Mouse (Mus musculus): ENCODE data around the gene Mto1. TPM values are rescaled to one million over a fixed set of nuclear protein-coding genes. Genes with fewer than 3 reads are reported as not detected.
"Not testable (repeated sequence)": the region's sequence is repeated elsewhere in the genome, so short reads cannot be mapped to it uniquely, and the experiment has no call there.

Gene Mto1
- polyA plus RNA-seq, 1 experiment from 2014 or later, result 26.2 TPM

DNA sequence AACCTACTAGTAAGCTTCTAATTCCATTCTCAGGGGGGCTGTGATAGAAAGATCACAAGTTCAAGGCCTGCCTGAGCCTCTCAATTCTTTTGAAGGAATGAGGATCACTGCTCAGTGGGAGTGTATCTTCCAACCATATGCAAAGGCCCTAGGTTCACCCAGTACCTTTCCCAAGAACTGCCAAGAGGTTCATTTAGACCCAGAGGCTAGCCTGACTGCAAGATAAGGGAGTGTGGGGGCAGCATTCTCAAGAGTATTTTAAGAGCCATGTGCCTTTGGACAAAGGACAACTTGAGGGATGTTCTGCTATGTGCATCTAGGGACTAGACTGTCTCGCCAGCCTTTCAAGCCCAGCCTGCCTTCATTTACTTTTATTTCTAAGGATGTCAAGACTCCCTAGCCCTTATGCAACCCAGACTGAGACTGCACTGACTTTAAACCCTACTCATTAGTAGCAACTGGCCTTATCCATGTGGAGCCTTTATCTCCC is 28.6 kb downstream of the Mto1 start:
- Histone ChIP-seq H3K36me3 (peaks cover 47% of the 10 kb centered on the region), H3K27me3 (no peaks in the 10 kb centered on the region), H3K4me1 (replicated peaks) (peaks cover 14% of the 10 kb centered on the region), H3K4me2 (no peak overlapping the region), H3K9me3 (replicated peaks) (no peaks in the 10 kb centered on the region), H3K4me3 (no peak overlapping the region), H3K27ac (peak overlapping the region; percentile 51), H3K9ac (no peak overlapping the region)
- ATAC-seq (replicated peaks; ENCODE audit: insufficient number of reproducible peaks, insufficient read depth, low FRiP score, low read depth), result no peak
- WGBS, result 18% methylated on average over 1 of the region's 1 CpGs

- Histone ChIP-seq H3K27ac (peak overlapping the region; percentile 51), H3K9me3 (replicated peaks) (no peaks in the 10 kb centered on the region), H3K27me3 (no peaks in the 10 kb centered on the region), H3K36me3 (peaks cover 47% of the 10 kb centered on the region), H3K4me3 (no peak overlapping the region), H3K4me1 (replicated peaks) (peaks cover 14% of the 10 kb centered on the region), H3K9ac (no peak overlapping the region), H3K4me2 (no peak overlapping the region)
- WGBS, result 9% methylated on average over 5 of the region's 5 CpGs
- no peak for ATAC-seq (replicated peaks; ENCODE audit: insufficient number of reproducible peaks, insufficient read depth, low FRiP score, low read depth)
Observed at GRCm38 (mm10) chr9:78477021-78477551, 29.1 kb downstream of the Mto1 start.

DNA sequence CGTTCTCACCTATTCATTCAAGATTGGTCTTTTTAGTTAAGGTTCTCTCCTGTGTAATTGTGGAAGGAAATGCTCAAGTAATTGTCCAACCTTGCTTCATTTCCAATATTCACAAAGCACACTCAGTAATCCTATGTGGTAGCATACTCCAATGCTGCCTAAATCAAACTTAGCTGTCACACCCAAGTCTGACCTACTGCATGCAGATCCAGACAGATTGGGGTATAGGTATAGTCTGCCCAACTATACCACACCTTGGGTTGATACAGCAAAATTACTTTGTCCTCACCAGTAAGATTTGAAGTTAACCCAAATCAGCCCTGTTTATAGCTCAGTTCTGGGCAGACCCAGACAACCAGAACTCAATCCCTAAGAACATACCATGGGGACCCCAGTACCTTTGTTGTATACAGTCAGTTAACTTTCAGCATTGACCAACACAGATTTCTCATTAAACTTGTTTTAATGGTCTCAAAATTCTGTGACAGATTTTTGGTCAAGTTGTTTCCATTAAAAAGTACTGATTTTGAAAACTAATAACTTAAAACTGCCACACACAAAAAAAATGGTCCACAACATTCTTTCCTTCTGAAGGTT is 30.1 kb downstream of the Mto1 start:
- not testable (repeated sequence) for ATAC-seq (replicated peaks; ENCODE audit: insufficient number of reproducible peaks, insufficient read depth, low FRiP score, low read depth); H3K9me3 ChIP-seq (replicated peaks); H3K27me3 ChIP-seq; H3K9ac ChIP-seq; H3K4me2 ChIP-seq; H3K4me3 ChIP-seq
- peaks cover 47% of the 10 kb centered on the region for H3K36me3 ChIP-seq
- peaks cover 20% of the 10 kb centered on the region for H3K4me1 ChIP-seq (replicated peaks)
- peak overlapping the region; percentile 51 for H3K27ac ChIP-seq
- 70% methylated on average over 1 of the region's 1 CpGs for WGBS

DNA sequence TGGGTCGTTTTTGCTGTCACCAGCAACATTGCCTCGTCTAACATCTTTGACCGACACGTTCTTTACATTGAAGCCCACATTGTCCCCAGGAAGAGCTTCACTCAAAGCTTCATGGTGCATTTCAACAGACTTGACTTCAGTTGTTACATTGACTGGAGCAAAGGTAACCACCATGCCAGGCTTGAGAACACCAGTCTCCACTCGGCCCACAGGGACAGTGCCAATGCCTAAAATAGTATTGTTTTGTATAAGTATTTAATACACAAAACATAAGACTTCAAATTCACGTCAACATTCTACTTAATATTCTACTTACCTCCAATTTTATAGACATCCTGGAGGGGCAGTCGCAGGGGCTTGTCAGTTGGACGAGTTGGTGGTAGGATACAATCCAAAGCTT is 31.3 kb downstream of the Mto1 start:
- Histone ChIP-seq H3K4me1 (replicated peaks) (peaks cover 20% of the 10 kb centered on the region), H3K4me2 (peak overlapping the region; percentile 67), H3K27ac (peak overlapping the region; percentile 33; the same call in 1 of the 2 replicates), H3K4me3 (peak overlapping the region; percentile 90), H3K36me3 (peaks cover 39% of the 10 kb centered on the region), H3K9ac (0 out of 2 replicates have a peak overlapping the region, but pooled peaks have one; percentile 31)
- WGBS, result 19% methylated on average over 8 of the region's 8 CpGs
- H3K27me3 ChIP-seq; H3K9me3 ChIP-seq (replicated peaks); ATAC-seq (replicated peaks; ENCODE audit: insufficient number of reproducible peaks, insufficient read depth, low FRiP score, low read depth): not testable (repeated sequence)

DNA sequence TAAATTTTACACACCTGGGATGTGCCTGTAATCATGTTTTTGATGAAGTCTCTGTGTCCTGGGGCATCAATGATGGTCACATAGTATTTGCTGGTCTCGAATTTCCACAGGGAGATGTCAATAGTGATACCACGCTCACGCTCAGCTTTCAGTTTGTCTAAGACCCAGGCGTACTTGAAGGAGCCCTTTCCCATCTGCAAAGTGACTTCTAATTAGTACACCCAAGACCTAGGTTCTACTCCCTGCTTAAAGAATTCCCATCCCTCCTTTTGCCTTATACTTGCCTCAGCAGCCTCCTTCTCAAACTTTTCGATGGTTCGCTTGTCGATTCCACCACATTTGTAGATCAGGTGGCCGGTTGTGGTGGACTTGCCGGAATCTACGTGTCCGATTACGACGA is 32.2 kb downstream of the Mto1 start:
- Histone ChIP-seq H3K27ac (peak overlapping the region; percentile 99), H3K4me3 (peak overlapping the region; percentile 90), H3K4me2 (peak overlapping the region; percentile 67), H3K36me3 (peaks cover 34% of the 10 kb centered on the region), H3K4me1 (replicated peaks) (peaks cover 20% of the 10 kb centered on the region), H3K9ac (peak overlapping the region; percentile 99)
- H3K9me3 ChIP-seq (replicated peaks); H3K27me3 ChIP-seq; ATAC-seq (replicated peaks; ENCODE audit: insufficient number of reproducible peaks, insufficient read depth, low FRiP score, low read depth): not testable (repeated sequence)
- under 1% methylated on average over 13 of the region's 13 CpGs for WGBS

GRCm38 (mm10) chr9:78480706-78481358 is 32.8 kb downstream of the Mto1 start:
- Histone ChIP-seq H3K9me3 (replicated peaks) (no peaks in the 10 kb centered on the region), H3K36me3 (peaks cover 34% of the 10 kb centered on the region), H3K4me3 (peak overlapping the region; percentile 90), H3K27me3 (no peaks in the 10 kb centered on the region), H3K4me2 (peak overlapping the region; percentile 67), H3K4me1 (replicated peaks) (peaks cover 20% of the 10 kb centered on the region), H3K27ac (peak overlapping the region; percentile 99), H3K9ac (peak overlapping the region; percentile 99)
- WGBS, result 0% methylated on average over 46 of the region's 46 CpGs
- peak; percentile 12 for ATAC-seq (replicated peaks; ENCODE audit: insufficient number of reproducible peaks, insufficient read depth, low FRiP score, low read depth)

DNA sequence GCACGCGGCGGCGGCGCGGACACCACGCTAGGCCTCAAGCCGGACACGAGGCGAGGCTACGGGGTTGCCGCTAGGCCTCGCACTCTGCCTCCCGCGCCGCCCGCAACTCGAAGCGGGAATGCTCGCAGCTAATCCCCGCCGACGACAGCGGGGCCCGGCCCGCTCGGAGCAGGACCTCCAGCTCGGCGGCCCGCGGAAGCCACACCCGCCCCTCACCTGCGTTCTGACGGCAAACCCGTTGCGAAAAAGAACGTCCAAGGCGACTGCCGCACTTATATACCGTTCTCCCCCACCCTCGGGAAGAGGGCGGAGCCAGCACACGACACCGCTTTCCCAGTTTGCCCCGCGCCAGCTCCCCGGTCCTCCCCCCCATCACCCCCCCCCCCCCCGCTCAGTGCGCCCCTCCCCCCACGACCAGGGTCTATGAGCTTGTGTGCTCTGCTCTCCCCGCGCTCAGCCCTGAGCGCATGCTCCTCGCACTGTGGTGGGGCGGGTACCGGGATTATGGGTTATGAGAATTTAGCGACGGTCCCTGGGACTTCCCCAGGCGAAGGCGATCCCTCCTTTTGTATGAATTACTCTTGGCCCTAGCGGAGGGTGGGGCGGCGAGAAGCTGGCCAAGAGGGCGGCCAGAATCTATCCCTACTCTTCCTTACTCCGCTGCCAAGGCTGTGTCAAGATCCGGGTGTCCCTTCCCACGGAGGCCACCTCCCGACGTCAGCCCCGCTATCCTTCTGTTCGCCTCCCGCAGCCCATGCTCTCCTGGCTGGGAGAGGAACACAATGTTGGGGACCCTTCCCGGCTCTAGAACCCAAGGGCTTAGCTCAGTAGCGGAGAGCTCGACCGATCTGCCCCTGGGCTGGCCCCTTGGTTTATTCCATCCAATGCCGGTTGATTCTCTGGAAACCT is 33.7 kb downstream of the Mto1 start:
- Histone ChIP-seq H3K36me3 (peaks cover 26% of the 10 kb centered on the region), H3K27ac (peak overlapping the region; percentile 99), H3K9ac (peak overlapping the region; percentile 99), H3K9me3 (replicated peaks) (no peaks in the 10 kb centered on the region), H3K4me2 (peak overlapping the region; percentile 67), H3K4me3 (peak overlapping the region; percentile 90), H3K27me3 (no peaks in the 10 kb centered on the region), H3K4me1 (replicated peaks) (peaks cover 20% of the 10 kb centered on the region)
- ATAC-seq (replicated peaks; ENCODE audit: insufficient number of reproducible peaks, insufficient read depth, low FRiP score, low read depth), result peak; percentile 98
- under 1% methylated on average over 73 of the region's 77 CpGs for WGBS

GRCm38 (mm10) chr9:78482386-78482785 is 34.4 kb downstream of the Mto1 start:
- Histone ChIP-seq H3K27me3 (no peaks in the 10 kb centered on the region), H3K9me3 (replicated peaks) (no peaks in the 10 kb centered on the region), H3K4me2 (peak overlapping the region; percentile 60), H3K4me3 (peak overlapping the region; percentile 57), H3K9ac (peak overlapping the region; percentile 73), H3K36me3 (peaks cover 19% of the 10 kb centered on the region), H3K4me1 (replicated peaks) (peaks cover 20% of the 10 kb centered on the region), H3K27ac (peak overlapping the region; percentile 94)
- WGBS, result 19% methylated on average over 3 of the region's 3 CpGs
- ATAC-seq (replicated peaks; ENCODE audit: insufficient number of reproducible peaks, insufficient read depth, low FRiP score, low read depth), result no peak

DNA sequence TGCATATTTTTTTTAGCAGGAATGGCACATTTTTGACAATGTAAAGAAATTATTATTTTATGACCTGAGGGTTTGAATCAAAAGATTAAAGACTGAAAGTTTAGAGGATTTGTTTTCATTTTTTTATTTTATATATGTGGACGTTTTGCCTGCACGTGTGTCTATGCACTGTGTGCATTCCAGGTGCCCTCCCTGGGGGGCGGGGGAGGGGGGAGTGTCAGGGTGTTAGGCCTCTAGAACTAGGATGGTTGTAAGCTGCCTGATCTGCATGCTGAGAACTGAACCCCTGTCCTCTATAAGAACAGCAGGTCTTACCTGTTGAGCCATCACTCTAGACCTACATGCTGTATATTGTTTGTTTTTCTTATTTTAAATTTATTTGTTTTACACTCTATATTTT is 36.7 kb downstream of the Mto1 start:
- no peaks in the 10 kb centered on the region for H3K9me3 ChIP-seq (replicated peaks)
- 84% methylated on average over 3 of the region's 3 CpGs for WGBS
- H3K4me3 ChIP-seq, result no peak overlapping the region
- ATAC-seq (replicated peaks; ENCODE audit: insufficient number of reproducible peaks, insufficient read depth, low FRiP score, low read depth), result no peak
- H3K36me3 ChIP-seq, result peaks cover under 1% of the 10 kb centered on the region; the same call in 1 of the 2 replicates
- no peak overlapping the region for H3K9ac ChIP-seq
- no peak overlapping the region for H3K27ac ChIP-seq
- H3K27me3 ChIP-seq, result no peaks in the 10 kb centered on the region
- no peak overlapping the region for H3K4me2 ChIP-seq
- peaks cover 9% of the 10 kb centered on the region for H3K4me1 ChIP-seq (replicated peaks)

DNA sequence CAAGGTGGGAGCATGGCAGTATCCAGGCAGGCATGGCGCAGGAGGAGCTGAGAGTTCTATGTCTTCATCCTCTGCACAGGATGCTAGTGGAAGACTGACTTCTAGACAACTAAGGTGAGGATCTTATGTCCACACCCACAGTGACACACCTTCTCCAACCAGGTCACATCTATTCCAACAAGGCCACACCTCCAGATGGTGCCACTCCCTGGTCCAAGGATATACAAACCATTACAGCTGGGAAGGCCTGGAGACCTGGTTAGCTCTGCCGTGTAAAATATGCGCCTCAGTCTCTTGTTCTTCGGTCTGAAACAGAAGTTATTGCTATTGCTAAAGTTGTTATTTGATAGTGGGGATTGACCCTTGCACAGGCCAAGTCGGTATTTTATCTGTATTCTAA is 40.0 kb downstream of the Mto1 start:
- 92% methylated on average over 5 of the region's 5 CpGs for WGBS

More for the DNA sequence above, 40.0 kb downstream of the Mto1 start:
- H3K9me3 ChIP-seq (replicated peaks); H3K4me2 ChIP-seq; ATAC-seq (replicated peaks; ENCODE audit: insufficient number of reproducible peaks, insufficient read depth, low FRiP score, low read depth); H3K9ac ChIP-seq; H3K4me3 ChIP-seq; H3K4me1 ChIP-seq (replicated peaks); H3K36me3 ChIP-seq; H3K27ac ChIP-seq; H3K27me3 ChIP-seq: not testable (repeated sequence)
